Mouse (Mus musculus) bone marrow, adult 2 months (tissue): ENCODE measurements at regions not wholly inside any gene's neighbourhood (a gene's known extent, or its start where the extent isn't known, plus 50 kb on each side); places are given as distances from the start of the nearest gene placed in this dataset.

ENCODE experiments used
- CTCF ChIP-seq: fragments of 200-500 bp; IDR thresholded peaks from 2 replicates; pipeline ENCODE4 v1.5.1; 2011; ENCODE audit warnings: low read length, control low read depth; ENCODE audit not compliant: control insufficient read depth, insufficient read depth
- POLR2A ChIP-seq: fragments of 200-500 bp; IDR thresholded peaks from 2 replicates; pipeline ENCODE4 v1.6.1; 2011; ENCODE audit warnings: low read depth, mild to moderate bottlenecking, control low read depth, low read length, borderline replicate concordance; ENCODE audit not compliant: control insufficient read depth

- no peak for TF ChIP-seq CTCF
- TF ChIP-seq POLR2A = no peak
Observed at GRCm38 (mm10) chr12:25378036-25378645, 281.2 kb upstream of the Id2 start.
